23 mouse cellular contexts compared by ENCODE assay signal in genomic region chr13:70311226-70312055, GRCm38 (mm10).
A peak's percentile ranks its signal among the peaks of the same experiment; 100 is the strongest.
DNase-seq lines count a peak whose midpoint lies in the region; ATAC-seq and TF ChIP-seq lines count a peak whose summit lies in the region.
"Had no signal": no experiment of that assay in that cellular context is flagged by ENCODE, and none has a peak within 500 bp of the region (broad histone marks: within the 10 kb centered on the region; RNA-seq: fewer than 3 reads in every experiment).

No protein-coding gene starts in this region.

- H3K36me3 ChIP-seq in hindbrain, embryonic 10.5 days, result no peaks in the 10 kb centered on the region
- no peaks in the 10 kb centered on the region for H3K36me3 ChIP-seq in hindbrain, embryonic 15.5 days
- no peaks in the 10 kb centered on the region for H3K36me3 ChIP-seq in neural tube, embryonic 14.5 days (ENCODE audit: control insufficient read depth, insufficient read depth, low read length)
- H3K36me3 ChIP-seq: forebrain, embryonic 15.5 days; limb, embryonic 12.5 days had no signal

- WGBS in hindbrain, embryonic 10.5 days, result 51% methylated on average over 14 of the region's 14 CpGs
- WGBS in hindbrain, embryonic 15.5 days, result 29% methylated on average over 14 of the region's 14 CpGs
- 23% methylated on average over 14 of the region's 14 CpGs for WGBS in neural tube, embryonic 14.5 days
- 83% methylated on average over 14 of the region's 14 CpGs for WGBS in lung, adult 2 months

- no peaks in the 10 kb centered on the region for H3K9me3 ChIP-seq in hindbrain, embryonic 10.5 days
- no peaks in the 10 kb centered on the region for H3K9me3 ChIP-seq in hindbrain, embryonic 15.5 days
- H3K9me3 ChIP-seq in neural tube, embryonic 14.5 days (ENCODE audit: control insufficient read depth, low read length), result no peaks in the 10 kb centered on the region
- H3K9me3 ChIP-seq: forebrain, embryonic 15.5 days; limb, embryonic 12.5 days had no signal

- DNase-seq in layer of hippocampus, adult 9-11 months, result peak; percentile 33
- no peak for DNase-seq in layer of hippocampus, postnatal 10 days (ENCODE audit: low spot score in 2 of 2)
- DNase-seq in hindbrain, embryonic 10.5 days (ENCODE audit: low spot score), result peak; percentile 54
- DNase-seq in lung, adult 2 months, result no peak
- DNase-seq: adrenal gland, postnatal 14 days; cerebellum, adult 2 months; gastrocnemius, postnatal 25 days; heart, postnatal 14 days; kidney, adult 9 months; kidney, postnatal 36 days; right cerebral cortex, adult 18-20 months; spleen, adult 18-20 months; thymus, adult 18-20 months had no signal

- TF ChIP-seq POLR2A in lung, adult 2 months (IDR thresholded peaks at IDR 0.05; ENCODE audit: borderline replicate concordance, extremely low read depth, low read depth, low read length), result no peak

- H3K4me2 ChIP-seq in hindbrain, embryonic 15.5 days, result peak overlapping the region; percentile 14; the same call in 1 of the 2 replicates
- H3K4me2 ChIP-seq in neural tube, embryonic 14.5 days (ENCODE audit: low read depth, low read length), result peak overlapping the region; percentile 2; the same call in 1 of the 2 replicates
- H3K4me2 ChIP-seq: forebrain, embryonic 15.5 days; heart, embryonic 11.5 days; limb, embryonic 12.5 days had no signal

- no peak for TF ChIP-seq CTCF in lung, adult 2 months (IDR thresholded peaks at IDR 0.05; ENCODE audit: insufficient read depth, low read length)

- 0 out of 2 replicates have a peak, but pooled peaks have one; percentile 37 for ATAC-seq in hindbrain, embryonic 15.5 days (ENCODE audit: low FRiP score, low read depth)
- peak; percentile 66 for ATAC-seq in neural tube, embryonic 14.5 days (ENCODE audit: low read depth)
- ATAC-seq in erythroid progenitor cell, adult 5-6 weeks (replicated peaks; ENCODE audit: low FRiP score, poor library complexity, severe bottlenecking), result no peak
- ATAC-seq: activated CD4-positive, CD25-positive, alpha-beta regulatory T cell, adult 4 months; forebrain, embryonic 15.5 days; lung, postnatal 0 days; Patski had no signal

- peak overlapping the region; percentile 79 for H3K27ac ChIP-seq in hindbrain, embryonic 10.5 days
- 0 out of 2 replicates have a peak overlapping the region, but pooled peaks have one; percentile 14 for H3K27ac ChIP-seq in hindbrain, embryonic 15.5 days (replicated peaks)
- peak overlapping the region; percentile 64 for H3K27ac ChIP-seq in neural tube, embryonic 14.5 days (ENCODE audit: low read depth, low read length)
- H3K27ac ChIP-seq: forebrain, embryonic 15.5 days; limb, embryonic 12.5 days; liver, embryonic 14.5 days had no signal

- no peaks in the 10 kb centered on the region for H3K27me3 ChIP-seq in hindbrain, embryonic 10.5 days (ENCODE audit: insufficient read depth, poor library complexity, severe bottlenecking)
- H3K27me3 ChIP-seq in hindbrain, embryonic 15.5 days, result no peaks in the 10 kb centered on the region
- H3K27me3 ChIP-seq in neural tube, embryonic 14.5 days (ENCODE audit: control insufficient read depth, insufficient read depth, low read length), result no peaks in the 10 kb centered on the region
- H3K27me3 ChIP-seq: forebrain, embryonic 15.5 days; limb, embryonic 12.5 days; Patski had no signal

- H3K4me3 ChIP-seq in hindbrain, embryonic 10.5 days, result peak overlapping the region; percentile 11; the same call in 1 of the 2 replicates
- H3K4me3 ChIP-seq in hindbrain, embryonic 15.5 days, result no peak overlapping the region
- H3K4me3 ChIP-seq in neural tube, embryonic 14.5 days (ENCODE audit: low read depth, low read length), result no peak overlapping the region
- H3K4me3 ChIP-seq in lung, adult 2 months (replicated peaks; ENCODE audit: extremely low read depth, low read depth, low read length), result no peak overlapping the region
- H3K4me3 ChIP-seq: forebrain, embryonic 15.5 days; limb, embryonic 12.5 days had no signal

- H3K9ac ChIP-seq in hindbrain, embryonic 15.5 days, result no peak overlapping the region
- no peak overlapping the region for H3K9ac ChIP-seq in neural tube, embryonic 14.5 days (replicated peaks; ENCODE audit: low read depth, low read length)
- H3K9ac ChIP-seq: forebrain, embryonic 15.5 days; limb, embryonic 12.5 days; liver, embryonic 14.5 days had no signal

- peaks cover 29% of the 10 kb centered on the region for H3K4me1 ChIP-seq in hindbrain, embryonic 10.5 days (replicated peaks)
- H3K4me1 ChIP-seq in hindbrain, embryonic 15.5 days (replicated peaks), result peaks cover 15% of the 10 kb centered on the region
- 0 out of 2 replicates have a peak, but pooled peaks cover 6% of the 10 kb centered on the region for H3K4me1 ChIP-seq in neural tube, embryonic 14.5 days (ENCODE audit: control insufficient read depth, insufficient read depth, low read length)
- no peaks in the 10 kb centered on the region for H3K4me1 ChIP-seq in lung, adult 2 months (ENCODE audit: control insufficient read depth, insufficient read depth, low read length)
- H3K4me1 ChIP-seq: limb, embryonic 12.5 days had no signal

Comparison
In these comparisons a context has a peak if more than half of its experiments do, and no peak if none do; other contexts are left out.
1. DNase-seq: peak in layer of hippocampus, adult 9-11 months (single experiment) and hindbrain, embryonic 10.5 days (single experiment); none in layer of hippocampus, postnatal 10 days (0 of 2) and lung, adult 2 months (single experiment).
2. H3K27ac ChIP-seq: peak in every context shown above with its lines; median percentile 79 in hindbrain, embryonic 10.5 days; 64 in neural tube, embryonic 14.5 days; 14 in hindbrain, embryonic 15.5 days.